Mouse (Mus musculus) CH12.LX (cell line): Measurements from ENCODE around the gene Mdga1.

ENCODE experiments used
- CTCF ChIP-seq, 2 experiments: IDR thresholded peaks in 1 of 2; conservative IDR thresholded peaks in 1 of 2; 2 replicates each; pipeline ENCODE4 v1.5.1; 2011 to 2012; ENCODE audit warnings: low read depth in 2 of 2, low read length in 2 of 2, improper control_type of control experiment in 1 of 2, inconsistent platforms in 1 of 2, mild to moderate bottlenecking in 1 of 2, moderate library complexity in 1 of 2
- ETS1 ChIP-seq: conservative IDR thresholded peaks from 2 replicates; pipeline ENCODE4 v1.6.1; 2012; ENCODE audit warnings: low read depth, mild to moderate bottlenecking, inconsistent platforms, low read length, improper control_type of control experiment, moderate library complexity
- HCFC1 ChIP-seq: IDR thresholded peaks from 2 replicates; pipeline ENCODE4 v1.6.1; 2012; ENCODE audit warnings: low read depth, mild to moderate bottlenecking, inconsistent platforms, low read length, improper control_type of control experiment
- POLR2A ChIP-seq: IDR thresholded peaks from 2 replicates; pipeline ENCODE4 v1.6.1; 2011; ENCODE audit warnings: low read depth, mild to moderate bottlenecking, improper control_type of control experiment, low read length

GRCm38 (mm10) chr17:29988141-29988540, 18.3 kb upstream of the Mdga1 start:
- TF ChIP-seq CTCF (conservative IDR thresholded peaks at IDR 0.05 in 1 of 2, IDR thresholded peaks at IDR 0.05 in 1 of 2; ENCODE audit: low read depth in 2 of 2, low read length in 2 of 2) (no peak), POLR2A (no peak), ETS1 (no peak), HCFC1 (no peak)
